Mouse (Mus musculus) hindbrain, embryonic 13.5 days (tissue): ENCODE data around the gene Hes3. TPM values are rescaled to one million over a fixed set of nuclear protein-coding genes. Genes with fewer than 3 reads are reported as not detected.

Experiments used
- ATAC-seq: fragments of 200-750 bp; cut with Nextera tagmentation; 2 replicates; pipeline ENCODE4 v1.8.0; 2017; ENCODE audit warnings: moderate TSS enrichment; ENCODE audit not compliant: low FRiP score
- H3K27ac ChIP-seq: fragments of 300-500 bp; sonication (generic); 2 replicates; pipeline ENCODE4 v1.5.1; 2015; ENCODE audit warnings: inconsistent platforms, mild to moderate bottlenecking, moderate library complexity
- H3K27me3 ChIP-seq: fragments of 300-500 bp; sonication (generic); 2 replicates; pipeline ENCODE4 v1.6.1; 2015; ENCODE audit warnings: mild to moderate bottlenecking, inconsistent platforms
- H3K36me3 ChIP-seq: fragments of 300-500 bp; sonication (generic); 2 replicates; pipeline ENCODE4 v1.6.1; 2015; ENCODE audit warnings: mild to moderate bottlenecking, inconsistent platforms
- H3K4me1 ChIP-seq: fragments of 300-500 bp; sonication (generic); replicated peaks from 2 replicates; pipeline ENCODE4 v1.6.1; 2015; ENCODE audit warnings: inconsistent platforms
- H3K4me2 ChIP-seq: fragments of 300-500 bp; sonication (generic); 2 replicates; pipeline ENCODE4 v1.6.1; 2015; ENCODE audit warnings: inconsistent platforms, mild to moderate bottlenecking, moderate library complexity
- H3K4me3 ChIP-seq: fragments of 300-500 bp; sonication (generic); 2 replicates; pipeline ENCODE4 v1.5.1; 2015; ENCODE audit warnings: mild to moderate bottlenecking, inconsistent platforms
- H3K9ac ChIP-seq: fragments of 300-500 bp; sonication (generic); 2 replicates; pipeline ENCODE4 v1.6.1; 2015; ENCODE audit warnings: mild to moderate bottlenecking, inconsistent platforms
- H3K9me3 ChIP-seq: fragments of 300-500 bp; sonication (generic); 2 replicates; pipeline ENCODE4 v1.6.1; 2016; ENCODE audit warnings: inconsistent platforms
- WGBS: fragments of 180-500 bp; shearing (Covaris S2); methylation state at CpG from one replicate; pipeline ENCODE4 v1.1.7; 2015; 5-methylcytosine and 5-hydroxymethylcytosine counted together
- polyA plus RNA-seq: library from polyadenylated mRNA; unstranded; fragments of >200 nt; fragmentation: Nextera tagmentation; extraction: Ambion mirVana; gene quantifications from 2 replicates; pipeline ENCODE4 v1.2.1, GENCODE M21; 2015

Gene Hes3
- polyA plus RNA-seq, 1 experiment from 2014 or later = 0.38 TPM

- ATAC-seq = peak; percentile 30
- 0% methylated on average over 20 of the region's 20 CpGs for WGBS
- Histone ChIP-seq H3K9ac (peak overlapping the region; percentile 90), H3K27ac (peak overlapping the region; percentile 61), H3K27me3 (peaks cover 93% of the 10 kb centered on the region), H3K9me3 (no peaks in the 10 kb centered on the region), H3K4me2 (peak overlapping the region; percentile 88), H3K4me1 (peaks cover 36% of the 10 kb centered on the region), H3K36me3 (peaks cover 14% of the 10 kb centered on the region), H3K4me3 (peak overlapping the region; percentile 59)
Observed at GRCm38 (mm10) chr4:152274681-152275131, 16.8 kb downstream of the Hes3 start.

GRCm38 (mm10) chr4:152273621-152274236, 17.7 kb downstream of the Hes3 start, which contains the start of gene Gpr153:
Gene Gpr153 (plus strand): TSS chr4:152274232.
- Histone ChIP-seq H3K4me2 (peak within 1 kb of the TSS; percentile 88), H3K4me1 (peaks cover 41% of the 10 kb centered on the region), H3K9me3 (no peaks in the 10 kb centered on the region), H3K27ac (peak within 1 kb of the TSS; percentile 61), H3K27me3 (peaks cover 93% of the 10 kb centered on the region), H3K9ac (peak within 1 kb of the TSS; percentile 90), H3K36me3 (peaks cover 17% of the 10 kb centered on the region), H3K4me3 (peak within 1 kb of the TSS; percentile 59)
- under 1% methylated on average over 39 of the region's 48 CpGs for WGBS
- ATAC-seq = peak; percentile 74

GRCm38 (mm10) chr4:152273191-152273590, 18.3 kb downstream of the Hes3 start:
- H3K27me3 ChIP-seq = peaks cover 91% of the 10 kb centered on the region
- WGBS = 17% methylated on average over 3 of the region's 3 CpGs
- peak overlapping the region; percentile 88 for H3K4me2 ChIP-seq
- H3K4me1 ChIP-seq = peaks cover 46% of the 10 kb centered on the region
- peak overlapping the region; percentile 90; the same call in 1 of the 2 replicates for H3K9ac ChIP-seq
- H3K27ac ChIP-seq = peak overlapping the region; percentile 61
- H3K4me3 ChIP-seq = no peak overlapping the region
- ATAC-seq = 0 out of 2 replicates have a peak, but pooled peaks have one; percentile 9
- H3K9me3 ChIP-seq = no peaks in the 10 kb centered on the region
- H3K36me3 ChIP-seq = peaks cover 20% of the 10 kb centered on the region

- Histone ChIP-seq H3K9ac (peak overlapping the region; percentile 39; the same call in 1 of the 2 replicates), H3K4me2 (no peak overlapping the region), H3K9me3 (no peaks in the 10 kb centered on the region), H3K27ac (peak overlapping the region; percentile 61), H3K4me3 (no peak overlapping the region), H3K36me3 (peaks cover 24% of the 10 kb centered on the region), H3K4me1 (peaks cover 52% of the 10 kb centered on the region), H3K27me3 (peaks cover 85% of the 10 kb centered on the region)
- no peak for ATAC-seq
- 49% methylated on average over 9 of the region's 9 CpGs for WGBS
Observed at GRCm38 (mm10) chr4:152272449-152273049, 18.9 kb downstream of the Hes3 start.

- no peak overlapping the region for H3K4me2 ChIP-seq
- H3K4me3 ChIP-seq = no peak overlapping the region
- WGBS = 73% methylated on average over 7 of the region's 7 CpGs
- no peak overlapping the region; the same call in 1 of the 2 replicates for H3K9ac ChIP-seq
- peaks cover 56% of the 10 kb centered on the region for H3K4me1 ChIP-seq
- H3K27me3 ChIP-seq = peaks cover 80% of the 10 kb centered on the region
- H3K36me3 ChIP-seq = peaks cover 24% of the 10 kb centered on the region
- no peak overlapping the region for H3K27ac ChIP-seq
- ATAC-seq = no peak
- no peaks in the 10 kb centered on the region for H3K9me3 ChIP-seq
Observed at GRCm38 (mm10) chr4:152272006-152272405, 19.5 kb downstream of the Hes3 start.

- Histone ChIP-seq H3K4me2 (no peak overlapping the region), H3K36me3 (peaks cover 24% of the 10 kb centered on the region), H3K4me1 (peaks cover 58% of the 10 kb centered on the region), H3K27me3 (peaks cover 73% of the 10 kb centered on the region), H3K27ac (no peak overlapping the region), H3K4me3 (no peak overlapping the region), H3K9me3 (no peaks in the 10 kb centered on the region), H3K9ac (no peak overlapping the region)
- no peak for ATAC-seq
- 91% methylated on average over 11 of the region's 11 CpGs for WGBS
Observed at GRCm38 (mm10) chr4:152271334-152271733, 20.1 kb downstream of the Hes3 start.

GRCm38 (mm10) chr4:152270599-152270998, 20.9 kb downstream of the Hes3 start:
- no peak for ATAC-seq
- WGBS = 61% methylated on average over 9 of the region's 9 CpGs
- Histone ChIP-seq H3K4me1 (peaks cover 65% of the 10 kb centered on the region), H3K27me3 (peaks cover 66% of the 10 kb centered on the region), H3K9me3 (no peaks in the 10 kb centered on the region), H3K9ac (no peak overlapping the region), H3K4me3 (no peak overlapping the region), H3K36me3 (peaks cover 24% of the 10 kb centered on the region), H3K27ac (no peak overlapping the region), H3K4me2 (no peak overlapping the region)

- no peak overlapping the region for H3K27ac ChIP-seq
- peaks cover 59% of the 10 kb centered on the region for H3K27me3 ChIP-seq
- no peak overlapping the region for H3K4me3 ChIP-seq
- H3K4me1 ChIP-seq = peaks cover 64% of the 10 kb centered on the region
- H3K36me3 ChIP-seq = peaks cover 24% of the 10 kb centered on the region
- H3K9me3 ChIP-seq = no peaks in the 10 kb centered on the region
- no peak overlapping the region for H3K9ac ChIP-seq
- H3K4me2 ChIP-seq = no peak overlapping the region
- no peak for ATAC-seq
- 90% methylated on average over 13 of the region's 13 CpGs for WGBS
Observed at GRCm38 (mm10) chr4:152269967-152270366, 21.5 kb downstream of the Hes3 start.

GRCm38 (mm10) chr4:152267748-152268369, 23.6 kb downstream of the Hes3 start:
- Histone ChIP-seq H3K4me1 (peaks cover 61% of the 10 kb centered on the region), H3K36me3 (peaks cover 30% of the 10 kb centered on the region), H3K4me2 (no peak overlapping the region), H3K9me3 (no peaks in the 10 kb centered on the region), H3K4me3 (no peak overlapping the region), H3K9ac (no peak overlapping the region), H3K27ac (0 out of 2 replicates have a peak overlapping the region, but pooled peaks have one; percentile 12), H3K27me3 (peaks cover 47% of the 10 kb centered on the region)
- WGBS = 66% methylated on average over 13 of the region's 13 CpGs
- ATAC-seq = no peak

GRCm38 (mm10) chr4:152266236-152266895, 25.1 kb downstream of the Hes3 start:
- Histone ChIP-seq H3K27me3 (peaks cover 43% of the 10 kb centered on the region), H3K36me3 (peaks cover 21% of the 10 kb centered on the region), H3K4me1 (peaks cover 58% of the 10 kb centered on the region), H3K27ac (no peak overlapping the region), H3K4me2 (no peak overlapping the region), H3K9me3 (no peaks in the 10 kb centered on the region), H3K4me3 (no peak overlapping the region), H3K9ac (no peak overlapping the region)
- no peak for ATAC-seq
- 50% methylated on average over 10 of the region's 10 CpGs for WGBS

- Histone ChIP-seq H3K9ac (no peak overlapping the region), H3K27me3 (peaks cover 37% of the 10 kb centered on the region), H3K9me3 (no peaks in the 10 kb centered on the region), H3K36me3 (peaks cover 22% of the 10 kb centered on the region), H3K4me1 (peaks cover 58% of the 10 kb centered on the region), H3K4me3 (no peak overlapping the region), H3K4me2 (no peak overlapping the region), H3K27ac (peak overlapping the region; percentile 58; the same call in 1 of the 2 replicates)
- no peak for ATAC-seq
- 42% methylated on average over 5 of the region's 5 CpGs for WGBS
Observed at GRCm38 (mm10) chr4:152265791-152266190, 25.7 kb downstream of the Hes3 start.
